8 mouse cellular contexts compared by ENCODE assay signal in the genomic region with DNA sequence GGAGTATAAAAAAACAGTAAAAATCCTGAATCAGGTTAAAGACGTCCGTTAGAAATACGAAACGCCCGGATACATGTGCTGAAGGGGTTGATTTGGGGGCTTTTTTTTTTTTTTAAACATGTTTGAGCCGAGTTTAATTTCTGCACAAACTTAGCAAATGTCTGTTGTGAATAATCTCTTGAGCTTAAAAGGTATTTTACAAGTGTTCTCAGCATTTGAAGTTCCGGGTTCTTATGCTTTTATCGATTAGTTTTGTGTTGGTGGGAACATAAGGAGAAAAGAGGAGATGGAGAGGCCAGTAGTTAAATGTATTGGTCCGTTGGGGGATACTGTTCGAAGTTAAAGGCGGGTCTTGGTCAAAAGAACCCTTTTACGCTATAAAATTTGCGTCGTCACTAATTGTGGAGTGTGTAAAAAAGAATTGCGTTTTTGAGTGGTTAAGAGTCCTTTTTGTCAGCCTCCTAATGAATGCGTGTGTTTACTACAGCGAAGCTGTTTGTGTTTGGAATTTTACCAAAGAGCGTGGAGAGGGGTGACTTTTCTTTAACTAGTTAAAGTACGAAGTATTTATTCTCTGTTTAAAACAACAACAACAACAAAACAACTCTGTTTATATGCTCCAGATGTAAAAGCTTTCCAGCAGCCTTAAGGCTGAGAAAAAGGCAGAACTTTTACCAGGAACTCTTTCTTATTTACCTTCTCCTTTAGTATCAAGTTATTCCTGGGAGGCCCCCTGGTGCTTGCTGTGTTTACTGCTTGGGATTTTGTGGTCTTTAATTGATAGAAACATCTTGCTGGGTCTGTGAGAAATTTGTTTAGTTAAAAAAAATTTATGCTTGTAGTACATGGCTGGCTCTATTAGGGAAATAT. TPM values are rescaled to one million over a fixed set of nuclear protein-coding genes. Genes with fewer than 3 reads are reported as not detected.
DNase-seq lines count a peak whose midpoint lies in the region; ATAC-seq and TF ChIP-seq lines count a peak whose summit lies in the region.

No protein-coding gene starts in this region.

- H3K36me3 ChIP-seq in forebrain, embryonic 14.5 days (ENCODE audit: control insufficient read depth, insufficient read depth, low read length): no peaks in the 10 kb centered on the region
- H3K36me3 ChIP-seq in liver, embryonic 14.5 days (replicated peaks; ENCODE audit: control insufficient read depth, insufficient read depth, low read depth): no peaks in the 10 kb centered on the region
- no peaks in the 10 kb centered on the region for H3K36me3 ChIP-seq in neural tube, embryonic 14.5 days (ENCODE audit: control insufficient read depth, insufficient read depth, low read length)

- intact Hi-C loops in left cerebral cortex, adult 2 months (cut with DNase I): loop anchor here (1.0 to 10.0 kb wide), 4 partner anchors 114 to 1535 kb away; partner anchors contain the start of gene Khk
- intact Hi-C loops in left cerebral cortex, postnatal 36 days (cut with DNase I): loop anchor here (2.0 to 5.0 kb wide), 3 partner anchors 58 to 137 kb away; no protein-coding TSS in a partner anchor

- peak overlapping the region; percentile 60 for H3K4me2 ChIP-seq in forebrain, embryonic 14.5 days (ENCODE audit: low read length)
- peak overlapping the region; percentile 68 for H3K4me2 ChIP-seq in liver, embryonic 14.5 days (ENCODE audit: low read depth)
- peak overlapping the region; percentile 49 for H3K4me2 ChIP-seq in neural tube, embryonic 14.5 days (ENCODE audit: low read depth, low read length)

- H3K4me3 ChIP-seq in left cerebral cortex, adult 2 months: peak overlapping the region; percentile 80
- H3K4me3 ChIP-seq in bone marrow macrophage, adult 2 months (ENCODE audit: insufficient read depth, low read length): peak overlapping the region; percentile 99
- peak overlapping the region; percentile 82 for H3K4me3 ChIP-seq in forebrain, embryonic 14.5 days (ENCODE audit: low read depth, low read length)
- peak overlapping the region; percentile 84 to 96 for H3K4me3 ChIP-seq in liver, embryonic 14.5 days (ENCODE audit: insufficient read depth in 1 of 2, low read depth in 2 of 2, low read length in 2 of 2)
- peak overlapping the region; percentile 85 for H3K4me3 ChIP-seq in neural tube, embryonic 14.5 days (ENCODE audit: low read depth, low read length)

- H3K4me1 ChIP-seq in bone marrow macrophage, adult 2 months (ENCODE audit: control insufficient read depth, insufficient read depth, low read length): peaks cover 18% of the 10 kb centered on the region
- peaks cover 5% of the 10 kb centered on the region; the same call in 1 of the 2 replicates for H3K4me1 ChIP-seq in forebrain, embryonic 14.5 days (ENCODE audit: control insufficient read depth, insufficient read depth, low read length)
- H3K4me1 ChIP-seq in liver, embryonic 14.5 days (replicated peaks; ENCODE audit: control insufficient read depth in 2 of 2, insufficient read depth in 2 of 2, low read length in 1 of 2): peaks cover 8 to 19% of the 10 kb centered on the region in 2 experiments
- peaks cover 6% of the 10 kb centered on the region; the same call in 1 of the 2 replicates for H3K4me1 ChIP-seq in neural tube, embryonic 14.5 days (ENCODE audit: control insufficient read depth, insufficient read depth, low read length)

- WGBS in forebrain, embryonic 14.5 days: under 1% methylated on average over 19 of the region's 19 CpGs
- under 1% methylated on average over 19 of the region's 19 CpGs for WGBS in liver, embryonic 14.5 days (ENCODE audit: insufficient replicate concordance)
- under 1% methylated on average over 19 of the region's 19 CpGs for WGBS in neural tube, embryonic 14.5 days

- TF ChIP-seq POLR2A in bone marrow macrophage, adult 2 months (IDR thresholded peaks at IDR 0.05; ENCODE audit: borderline replicate concordance, low read depth, low read length): no peak

- no peak for TF ChIP-seq EP300 in liver, embryonic 14.5 days (IDR thresholded peaks at IDR 0.05; ENCODE audit: low read depth)

- no peaks in the 10 kb centered on the region for H3K27me3 ChIP-seq in forebrain, embryonic 14.5 days (replicated peaks; ENCODE audit: control insufficient read depth, insufficient read depth, low read length)
- no peaks in the 10 kb centered on the region for H3K27me3 ChIP-seq in liver, embryonic 14.5 days (ENCODE audit: control insufficient read depth, insufficient read depth, low read length)
- H3K27me3 ChIP-seq in neural tube, embryonic 14.5 days (ENCODE audit: control insufficient read depth, insufficient read depth, low read length): no peaks in the 10 kb centered on the region

- peak overlapping the region; percentile 97 for H3K27ac ChIP-seq in left cerebral cortex, adult 2 months
- H3K27ac ChIP-seq in bone marrow macrophage, adult 2 months (ENCODE audit: insufficient read depth, low read depth, low read length): peak overlapping the region; percentile 73
- H3K27ac ChIP-seq in forebrain, embryonic 14.5 days (ENCODE audit: low read depth, low read length): peak overlapping the region; percentile 99
- peak overlapping the region; percentile 94 for H3K27ac ChIP-seq in liver, embryonic 14.5 days
- peak overlapping the region; percentile 99 for H3K27ac ChIP-seq in neural tube, embryonic 14.5 days (ENCODE audit: low read depth, low read length)

- no peaks in the 10 kb centered on the region for H3K9me3 ChIP-seq in forebrain, embryonic 14.5 days (replicated peaks; ENCODE audit: control insufficient read depth, low read length)
- no peaks in the 10 kb centered on the region for H3K9me3 ChIP-seq in liver, embryonic 14.5 days (ENCODE audit: control insufficient read depth, low read length)
- H3K9me3 ChIP-seq in neural tube, embryonic 14.5 days (ENCODE audit: control insufficient read depth, low read length): no peaks in the 10 kb centered on the region

- peak; percentile 58 for TF ChIP-seq CTCF in left cerebral cortex, adult 2 months (IDR thresholded peaks at IDR 0.05)
- no peak for TF ChIP-seq CTCF in bone marrow macrophage, adult 2 months (IDR thresholded peaks at IDR 0.05; ENCODE audit: low read depth, low read length)
- TF ChIP-seq CTCF in liver, embryonic 14.5 days (IDR thresholded peaks at IDR 0.05; ENCODE audit: low read depth): peak; percentile 43; the same call in 1 of the 2 replicates

- peak overlapping the region; percentile 98 for H3K9ac ChIP-seq in forebrain, embryonic 14.5 days (ENCODE audit: low read length)
- H3K9ac ChIP-seq in liver, embryonic 14.5 days (replicated peaks): peak overlapping the region; percentile 99
- peak overlapping the region; percentile 96 for H3K9ac ChIP-seq in neural tube, embryonic 14.5 days (replicated peaks; ENCODE audit: low read depth, low read length)

- ATAC-seq in forebrain, embryonic 14.5 days: no peak
- no peak for ATAC-seq in liver, embryonic 14.5 days (ENCODE audit: insufficient read depth)
- no peak for ATAC-seq in neural tube, embryonic 14.5 days (ENCODE audit: low read depth)
- ATAC-seq in frontal cortex, adult (ENCODE audit: low TSS enrichment): no peak

- DNase-seq in left cerebral cortex, adult 2 months (ENCODE audit: extremely low spot score in 1 of 2, low spot score in 2 of 2): peak in 1 of 2 experiments; percentile 23
- DNase-seq in left cerebral cortex, postnatal 36 days (ENCODE audit: low spot score in 2 of 2): no peak
- DNase-seq in forebrain, embryonic 14.5 days (ENCODE audit: low spot score): peak; percentile 70
- DNase-seq in hindlimb bud, embryonic 11.5 days (ENCODE audit: extremely low spot score, low read depth, low spot score): peak; percentile 42
- DNase-seq in liver, embryonic 14.5 days (ENCODE audit: low read depth in 3 of 3, low spot score in 3 of 3): peak; percentile 52 to 64 (median 54)

RNA-seq across cellular contexts. Expression of gene Ppp1cb, which starts 1.5 kb away (rescaled TPM):
- 100 to 1,000 TPM; 364 to 413 TPM for total RNA-seq in left cerebral cortex, adult 2 months (2021)
- total RNA-seq in left cerebral cortex, postnatal 36 days (2021): 100 to 1,000 TPM; 380 to 391 TPM
- 177 and 202 TPM in 2 replicates for polyA plus RNA-seq in bone marrow macrophage, adult 2 months (2012; ENCODE audit: insufficient read depth, insufficient read length, missing spikeins)
- polyA plus RNA-seq in forebrain, embryonic 14.5 days (2014; fragmentation: Nextera tagmentation; extraction: Ambion mirVana): 259 and 279 TPM in 2 replicates
- polyA plus RNA-seq in liver, embryonic 14.5 days (2012; rRNA removed): 55.3 and 92.1 TPM in 2 replicates
- polyA plus RNA-seq in liver, embryonic 14.5 days (2014; fragmentation: Nextera tagmentation; extraction: Ambion mirVana): 135 and 142 TPM in 2 replicates
- 220 and 240 TPM in 2 replicates for polyA plus RNA-seq in neural tube, embryonic 14.5 days (2014; fragmentation: Nextera tagmentation; extraction: Ambion mirVana)

Comparison
In these comparisons a context has a peak if more than half of its experiments do, and no peak if none do; other contexts are left out.
1. DNase-seq: peak in forebrain, embryonic 14.5 days (single experiment), hindlimb bud, embryonic 11.5 days (single experiment) and liver, embryonic 14.5 days (3 of 3); none in left cerebral cortex, postnatal 36 days (0 of 2).
2. Peak in every context shown above with its lines, with median percentiles within 50 percentile points of each other: H3K27ac ChIP-seq, H3K4me3 ChIP-seq, H3K4me2 ChIP-seq and H3K9ac ChIP-seq.